Mouse (Mus musculus): Measurements from ENCODE around the gene Ccne1. TPM values are rescaled to one million over a fixed set of nuclear protein-coding genes. Genes with fewer than 3 reads are reported as not detected.

Gene Ccne1
- polyA plus RNA-seq, 1 experiment from 2014 or later: 41.2 TPM

- no peaks in the 10 kb centered on the region for H3K36me3 ChIP-seq
- no peak overlapping the region for H3K4me3 ChIP-seq
- peaks cover 13% of the 10 kb centered on the region for H3K4me1 ChIP-seq
- no peaks in the 10 kb centered on the region for H3K9me3 ChIP-seq
- H3K4me2 ChIP-seq (replicated peaks): no peak overlapping the region
- no peak overlapping the region for H3K9ac ChIP-seq
- WGBS: 85% methylated on average over 5 of the region's 5 CpGs
- no peak overlapping the region for H3K27ac ChIP-seq
- no peak for ATAC-seq (ENCODE audit: low FRiP score, low read depth)
- no peaks in the 10 kb centered on the region; the same call in 1 of the 2 replicates for H3K27me3 ChIP-seq (replicated peaks)
Observed at GRCm38 (mm10) chr7:38071065-38071464, 36.3 kb downstream of the Ccne1 start.

GRCm38 (mm10) chr7:38070663-38071062 lies 36.7 kb downstream of the Ccne1 start:
- no peak for ATAC-seq (ENCODE audit: low FRiP score, low read depth)
- H3K4me1 ChIP-seq: peaks cover 13% of the 10 kb centered on the region
- no peak overlapping the region for H3K27ac ChIP-seq
- H3K9me3 ChIP-seq: no peaks in the 10 kb centered on the region
- no peak overlapping the region for H3K9ac ChIP-seq
- no peaks in the 10 kb centered on the region for H3K36me3 ChIP-seq
- whole genome bisulfite sequencing: 57% methylated on average over 2 of the region's 2 CpGs
- no peak overlapping the region for H3K4me2 ChIP-seq (replicated peaks)
- H3K27me3 ChIP-seq (replicated peaks): no peaks in the 10 kb centered on the region; the same call in 1 of the 2 replicates
- H3K4me3 ChIP-seq: no peak overlapping the region

- H3K9me3 ChIP-seq: no peaks in the 10 kb centered on the region
- no peak overlapping the region for H3K4me3 ChIP-seq
- WGBS: 50% methylated on average over 4 of the region's 4 CpGs
- ATAC-seq (ENCODE audit: low FRiP score, low read depth): no peak
- H3K36me3 ChIP-seq: no peaks in the 10 kb centered on the region
- no peaks in the 10 kb centered on the region for H3K27me3 ChIP-seq (replicated peaks)
- no peaks in the 10 kb centered on the region for H3K4me1 ChIP-seq
- H3K9ac ChIP-seq: no peak overlapping the region
- no peak overlapping the region for H3K27ac ChIP-seq
- H3K4me2 ChIP-seq (replicated peaks): no peak overlapping the region
Observed at GRCm38 (mm10) chr7:38064431-38064830, 42.9 kb downstream of the Ccne1 start.

- H3K4me2 ChIP-seq (replicated peaks): peak overlapping the region; percentile 78
- H3K36me3 ChIP-seq: no peaks in the 10 kb centered on the region
- WGBS: 1% methylated on average over 57 of the region's 57 CpGs
Observed at GRCm38 (mm10) chr7:38061060-38061970, 46.0 kb downstream of the Ccne1 start.

GRCm38 (mm10) chr7:38059636-38060330 lies 47.6 kb downstream of the Ccne1 start:
- WGBS: 79% methylated on average over 8 of the region's 8 CpGs
- no peaks in the 10 kb centered on the region for H3K27me3 ChIP-seq (replicated peaks)
- H3K27ac ChIP-seq: no peak overlapping the region
- no peaks in the 10 kb centered on the region for H3K9me3 ChIP-seq
- no peak overlapping the region for H3K4me2 ChIP-seq (replicated peaks)
- H3K36me3 ChIP-seq: no peaks in the 10 kb centered on the region
- no peak for ATAC-seq (ENCODE audit: low FRiP score, low read depth)
- no peak overlapping the region for H3K9ac ChIP-seq
- no peak overlapping the region for H3K4me3 ChIP-seq
- no peaks in the 10 kb centered on the region for H3K4me1 ChIP-seq

More at GRCm38 (mm10) chr7:38061060-38061970, 46.0 kb downstream of the Ccne1 start:
- ATAC-seq (ENCODE audit: low FRiP score, low read depth): peak; percentile 91
- Histone ChIP-seq H3K9me3 (no peaks in the 10 kb centered on the region), H3K4me3 (peak overlapping the region; percentile 50), H3K27me3 (replicated peaks) (no peaks in the 10 kb centered on the region), H3K9ac (peak overlapping the region; percentile 57), H3K27ac (no peak overlapping the region), H3K4me1 (no peaks in the 10 kb centered on the region)

- Histone ChIP-seq H3K9ac (no peak overlapping the region), H3K4me2 (replicated peaks) (no peak overlapping the region), H3K36me3 (no peaks in the 10 kb centered on the region), H3K4me3 (no peak overlapping the region), H3K27ac (no peak overlapping the region), H3K4me1 (no peaks in the 10 kb centered on the region), H3K27me3 (replicated peaks) (no peaks in the 10 kb centered on the region), H3K9me3 (no peaks in the 10 kb centered on the region)
- 67% methylated on average over 7 of the region's 7 CpGs for WGBS
- ATAC-seq (ENCODE audit: low FRiP score, low read depth): no peak
Observed at GRCm38 (mm10) chr7:38059096-38059495, 48.2 kb downstream of the Ccne1 start.

- Histone ChIP-seq H3K27ac (no peak overlapping the region), H3K4me1 (no peaks in the 10 kb centered on the region), H3K4me2 (replicated peaks) (no peak overlapping the region), H3K4me3 (no peak overlapping the region), H3K9ac (no peak overlapping the region), H3K27me3 (replicated peaks) (no peaks in the 10 kb centered on the region), H3K9me3 (no peaks in the 10 kb centered on the region), H3K36me3 (no peaks in the 10 kb centered on the region)
- ATAC-seq (ENCODE audit: low FRiP score, low read depth): no peak
- WGBS: 88% methylated on average over 2 of the region's 2 CpGs
Observed at GRCm38 (mm10) chr7:38055996-38056395, 51.3 kb downstream of the Ccne1 start.

GRCm38 (mm10) chr7:38054246-38054645 lies 53.1 kb downstream of the Ccne1 start:
- no peak for ATAC-seq (ENCODE audit: low FRiP score, low read depth)

More at GRCm38 (mm10) chr7:38054246-38054645, 53.1 kb downstream of the Ccne1 start:
- no peak overlapping the region for H3K9ac ChIP-seq
- H3K27ac ChIP-seq: no peak overlapping the region
- no peaks in the 10 kb centered on the region for H3K4me1 ChIP-seq
- no peak overlapping the region for H3K4me2 ChIP-seq (replicated peaks)
- no peak overlapping the region for H3K4me3 ChIP-seq
- H3K9me3 ChIP-seq: no peaks in the 10 kb centered on the region
- no peaks in the 10 kb centered on the region for H3K36me3 ChIP-seq
- H3K27me3 ChIP-seq (replicated peaks): no peaks in the 10 kb centered on the region
- 82% methylated on average over 9 of the region's 9 CpGs for WGBS

Other genes starting within 250 kb of the Ccne1 start
- 42.6 and 45.5 TPM in 2 replicates for gene Uri1, start 84.0 kb downstream of the Ccne1 start, polyA plus RNA-seq (2016; fragmentation: Nextera tagmentation; extraction: Ambion mirVana)
- 20.0 and 20.8 TPM in 2 replicates for gene 1600014C10Rik, start 75.7 kb upstream of the Ccne1 start, polyA plus RNA-seq (2016; fragmentation: Nextera tagmentation; extraction: Ambion mirVana)
- gene Plekhf1, start 120.5 kb upstream of the Ccne1 start, polyA plus RNA-seq (2016; fragmentation: Nextera tagmentation; extraction: Ambion mirVana): 1.2 and 1.6 TPM in 2 replicates
- gene Pop4, start 163.9 kb upstream of the Ccne1 start, polyA plus RNA-seq (2016; fragmentation: Nextera tagmentation; extraction: Ambion mirVana): 80.0 and 85.4 TPM in 2 replicates